Mouse (Mus musculus) macrophage (primary cell): ENCODE results near the gene Htr1a. TPM values are rescaled to one million over a fixed set of nuclear protein-coding genes. Genes with fewer than 3 reads are reported as not detected.

Experiments
- polyA plus RNA-seq: library from polyadenylated mRNA; stranded (reverse); fragments of 250-400 nt; gene quantifications from 3 replicates; pipeline ENCODE4 v1.2.4, GENCODE M21; 2018; ENCODE audit warnings: inconsistent platforms

Gene Htr1a
- polyA plus RNA-seq, 1 experiment from 2014 or later = not detected

Other genes starting within 250 kb of the Htr1a start
- 7.7 to 11.7 TPM (median 8.2 TPM) in 3 replicates for gene Rnf180, start 148.8 kb upstream of the Htr1a start, polyA plus RNA-seq